Mouse (Mus musculus) intestine, postnatal 0 days (tissue): ENCODE data around the gene Skap1. TPM values are rescaled to one million over a fixed set of nuclear protein-coding genes. Genes with fewer than 3 reads are reported as not detected.
A peak's percentile ranks its signal among the peaks of the same experiment; 100 is the strongest.

Experiments
- ATAC-seq: fragments of 200-750 bp; cut with Nextera tagmentation; 2 replicates; pipeline ENCODE4 v1.8.0; 2017; ENCODE audit warnings: mild to moderate bottlenecking, moderate TSS enrichment, moderate library complexity
- H3K27ac ChIP-seq: fragments of 300-500 bp; sonication (generic); 2 replicates; pipeline ENCODE4 v1.5.1; 2014; ENCODE audit warnings: mild to moderate bottlenecking, low read depth, low read length, moderate library complexity
- H3K27me3 ChIP-seq: fragments of 300-500 bp; sonication (generic); replicated peaks from 2 replicates; pipeline ENCODE4 v1.6.1; 2014; ENCODE audit warnings: low read length, mixed read lengths; ENCODE audit not compliant: control insufficient read depth, insufficient read depth
- H3K36me3 ChIP-seq: fragments of 300-500 bp; sonication (generic); 2 replicates; pipeline ENCODE4 v1.6.1; 2014; ENCODE audit warnings: mild to moderate bottlenecking, moderate library complexity; ENCODE audit not compliant: control insufficient read depth, insufficient read depth
- H3K4me1 ChIP-seq: fragments of 300-500 bp; sonication (generic); replicated peaks from 2 replicates; pipeline ENCODE4 v1.6.1; 2014; ENCODE audit warnings: antibody characterized with exemption, low read length, mixed read lengths; ENCODE audit not compliant: control insufficient read depth, insufficient read depth
- H3K4me2 ChIP-seq: fragments of 300-500 bp; sonication (generic); replicated peaks from 2 replicates; pipeline ENCODE4 v1.6.1; 2014; ENCODE audit warnings: low read depth, mild to moderate bottlenecking, moderate library complexity
- H3K4me3 ChIP-seq: fragments of 300-500 bp; sonication (generic); 2 replicates; pipeline ENCODE4 v1.5.1; 2014; ENCODE audit warnings: low read depth, low read length
- H3K9ac ChIP-seq: fragments of 300-500 bp; sonication (generic); 2 replicates; pipeline ENCODE4 v1.6.1; 2014; ENCODE audit warnings: mild to moderate bottlenecking, low read depth, low read length
- H3K9me3 ChIP-seq: fragments of 300-500 bp; sonication (generic); 2 replicates; pipeline ENCODE4 v1.6.1; 2016; ENCODE audit warnings: mixed run types; ENCODE audit not compliant: control insufficient read depth
- CTCF ChIP-seq: sonication (generic); IDR thresholded peaks from 2 replicates; pipeline ENCODE4 v1.5.1; 2016; ENCODE audit warnings: low read depth, mild to moderate bottlenecking, control low read depth, antibody characterized with exemption, moderate library complexity
- WGBS: fragments of 180-500 bp; shearing (Covaris S2); extraction: QIAGEN DNeasy Blood & Tissue Kit; methylation state at CpG from one replicate; pipeline ENCODE4 v1.1.7; 2014; 5-methylcytosine and 5-hydroxymethylcytosine counted together
- polyA plus RNA-seq: library from polyadenylated mRNA; unstranded; fragments of >200 nt; fragmentation: Nextera tagmentation; extraction: Ambion mirVana; gene quantifications from 2 replicates; pipeline ENCODE4 v1.2.1, GENCODE M21; 2015

Gene Skap1
- polyA plus RNA-seq, 1 experiment from 2014 or later, result 0.46 TPM

GRCm38 (mm10) chr11:96534531-96534930 is 70.1 kb downstream of the Skap1 start:
- ATAC-seq, result no peak
- no peak overlapping the region for H3K27ac ChIP-seq
- no peak overlapping the region for H3K9ac ChIP-seq
- H3K9me3 ChIP-seq, result no peaks in the 10 kb centered on the region
- no peak overlapping the region for H3K4me3 ChIP-seq
- H3K4me1 ChIP-seq, result no peaks in the 10 kb centered on the region
- no peaks in the 10 kb centered on the region for H3K36me3 ChIP-seq
- H3K4me2 ChIP-seq, result no peak overlapping the region
- 0 out of 2 replicates have a peak, but pooled peaks cover 10% of the 10 kb centered on the region for H3K27me3 ChIP-seq
- WGBS, result 80% methylated on average over 2 of the region's 2 CpGs
- TF ChIP-seq CTCF, result peak; percentile 31

- WGBS, result 26% methylated on average over 5 of the region's 5 CpGs
- ATAC-seq, result no peak
Measured at GRCm38 (mm10) chr11:96536146-96536545, 71.8 kb downstream of the Skap1 start.

GRCm38 (mm10) chr11:96542003-96542402 is 77.6 kb downstream of the Skap1 start:
- no peak overlapping the region for H3K4me3 ChIP-seq
- H3K4me1 ChIP-seq, result no peaks in the 10 kb centered on the region
- H3K36me3 ChIP-seq, result no peaks in the 10 kb centered on the region
- WGBS, result 80% methylated on average over 7 of the region's 7 CpGs
- TF ChIP-seq CTCF, result no peak
- ATAC-seq, result no peak
- H3K4me2 ChIP-seq, result no peak overlapping the region
- H3K27me3 ChIP-seq, result 0 out of 2 replicates have a peak, but pooled peaks cover 6% of the 10 kb centered on the region
- H3K27ac ChIP-seq, result no peak overlapping the region
- no peaks in the 10 kb centered on the region for H3K9me3 ChIP-seq
- H3K9ac ChIP-seq, result no peak overlapping the region

More at GRCm38 (mm10) chr11:96536146-96536545, 71.8 kb downstream of the Skap1 start:
- Histone ChIP-seq H3K4me1 (no peaks in the 10 kb centered on the region), H3K4me2 (no peak overlapping the region), H3K9ac (no peak overlapping the region), H3K9me3 (no peaks in the 10 kb centered on the region), H3K27ac (no peak overlapping the region), H3K27me3 (0 out of 2 replicates have a peak, but pooled peaks cover 12% of the 10 kb centered on the region), H3K4me3 (no peak overlapping the region), H3K36me3 (no peaks in the 10 kb centered on the region)
- peak; percentile 94 for TF ChIP-seq CTCF

GRCm38 (mm10) chr11:96542561-96542960 is 78.2 kb downstream of the Skap1 start:
- H3K36me3 ChIP-seq, result no peaks in the 10 kb centered on the region
- H3K4me2 ChIP-seq, result no peak overlapping the region
- 0 out of 2 replicates have a peak, but pooled peaks cover 3% of the 10 kb centered on the region for H3K27me3 ChIP-seq
- WGBS, result 67% methylated on average over 7 of the region's 7 CpGs
- no peak for ATAC-seq
- TF ChIP-seq CTCF, result no peak
- H3K27ac ChIP-seq, result no peak overlapping the region
- H3K4me3 ChIP-seq, result no peak overlapping the region
- no peaks in the 10 kb centered on the region for H3K9me3 ChIP-seq
- no peak overlapping the region for H3K9ac ChIP-seq
- no peaks in the 10 kb centered on the region for H3K4me1 ChIP-seq

- no peak overlapping the region for H3K9ac ChIP-seq
- peak; percentile 28; the same call in 1 of the 2 replicates for TF ChIP-seq CTCF
- no peak overlapping the region for H3K4me2 ChIP-seq
- H3K27me3 ChIP-seq, result 0 out of 2 replicates have a peak, but pooled peaks cover 4% of the 10 kb centered on the region
- H3K4me3 ChIP-seq, result no peak overlapping the region
- ATAC-seq, result no peak
- no peaks in the 10 kb centered on the region for H3K36me3 ChIP-seq
- no peaks in the 10 kb centered on the region for H3K9me3 ChIP-seq
- H3K4me1 ChIP-seq, result no peaks in the 10 kb centered on the region
- WGBS, result 61% methylated on average over 8 of the region's 8 CpGs
- no peak overlapping the region for H3K27ac ChIP-seq
Measured at GRCm38 (mm10) chr11:96546428-96546827, 82.0 kb downstream of the Skap1 start.

- ATAC-seq, result no peak
- no peak overlapping the region for H3K4me3 ChIP-seq
- H3K27me3 ChIP-seq, result peaks cover 7% of the 10 kb centered on the region; the same call in 1 of the 2 replicates
- no peak overlapping the region for H3K27ac ChIP-seq
- H3K9me3 ChIP-seq, result no peaks in the 10 kb centered on the region
- H3K36me3 ChIP-seq, result no peaks in the 10 kb centered on the region
- H3K9ac ChIP-seq, result no peak overlapping the region
- no peak overlapping the region for H3K4me2 ChIP-seq
- no peaks in the 10 kb centered on the region for H3K4me1 ChIP-seq
- 65% methylated on average over 9 of the region's 9 CpGs for WGBS
- no peak for TF ChIP-seq CTCF
Measured at GRCm38 (mm10) chr11:96550960-96551703, 86.7 kb downstream of the Skap1 start.
